Mouse (Mus musculus) forebrain, postnatal 0 days (tissue): ENCODE results near the gene Sgsm1. TPM values are rescaled to one million over a fixed set of nuclear protein-coding genes. Genes with fewer than 3 reads are reported as not detected.
A peak's percentile ranks its signal among the peaks of the same experiment; 100 is the strongest.

ENCODE experiments used
- ATAC-seq: fragments of 200-750 bp; cut with Nextera tagmentation; 2 replicates; pipeline ENCODE4 v1.8.0; 2017; ENCODE audit warnings: mild to moderate bottlenecking, moderate library complexity
- DNase-seq: peaks from one replicate; pipeline ENCODE4 v3.0.0-alpha.2; 2015
- H3K27ac ChIP-seq: fragments of 300-500 bp; sonication (generic); 2 replicates; pipeline ENCODE4 v1.5.1; 2014; ENCODE audit warnings: low read depth, mild to moderate bottlenecking, antibody characterized with exemption, low read length, moderate library complexity, mixed read lengths
- H3K27me3 ChIP-seq: fragments of 300-500 bp; sonication (generic); 2 replicates; pipeline ENCODE4 v1.6.1; 2014; ENCODE audit warnings: mild to moderate bottlenecking, low read length, mixed read lengths; ENCODE audit not compliant: insufficient read depth
- H3K36me3 ChIP-seq: fragments of 300-500 bp; sonication (generic); 2 replicates; pipeline ENCODE4 v1.6.1; 2014; ENCODE audit warnings: mild to moderate bottlenecking, moderate library complexity; ENCODE audit not compliant: insufficient read depth
- H3K4me1 ChIP-seq: fragments of 300-500 bp; sonication (generic); 2 replicates; pipeline ENCODE4 v1.6.1; 2014; ENCODE audit warnings: antibody characterized with exemption; ENCODE audit not compliant: insufficient read depth
- H3K4me2 ChIP-seq: fragments of 300-500 bp; sonication (generic); 2 replicates; pipeline ENCODE4 v1.6.1; 2014; ENCODE audit warnings: low read depth, mild to moderate bottlenecking, moderate library complexity
- H3K4me3 ChIP-seq: fragments of 300-500 bp; sonication (generic); 2 replicates; pipeline ENCODE4 v1.5.1; 2014; ENCODE audit warnings: low read depth, low read length, mixed read lengths
- H3K9ac ChIP-seq: fragments of 300-500 bp; sonication (generic); 2 replicates; pipeline ENCODE4 v1.6.1; 2014; ENCODE audit warnings: mild to moderate bottlenecking
- H3K9me3 ChIP-seq: fragments of 300-500 bp; sonication (generic); 2 replicates; pipeline ENCODE4 v1.6.1; 2016; ENCODE audit warnings: low read length
- CTCF ChIP-seq: sonication (generic); IDR thresholded peaks from 2 replicates; pipeline ENCODE4 v1.5.1; 2016; ENCODE audit warnings: antibody characterized with exemption, control low read depth, low read depth
- WGBS: fragments of 180-500 bp; shearing (Covaris S2); extraction: QIAGEN DNeasy Blood & Tissue Kit; methylation state at CpG from one replicate; pipeline ENCODE4 v1.1.7; 2014; 5-methylcytosine and 5-hydroxymethylcytosine counted together
- polyA plus RNA-seq: library from polyadenylated mRNA; unstranded; fragments of >200 nt; fragmentation: Nextera tagmentation; extraction: Ambion mirVana; gene quantifications from 2 replicates; pipeline ENCODE4 v1.2.1, GENCODE M21; 2015
- total RNA-seq: library from RNA; depleted of rRNA; stranded (reverse); fragments of >200 nt; gene quantifications from 2 replicates; pipeline ENCODE4 v1.2.3, GENCODE M21; 2014

Sgsm1 gene
- total and polyA plus RNA-seq, 2 experiments from 2014 or later, result 16.5 to 48.7 TPM

- H3K4me2 ChIP-seq, result no peak overlapping the region
- H3K9me3 ChIP-seq, result no peaks in the 10 kb centered on the region
- DNase-seq (no peak), ATAC-seq (no peak)
- WGBS, result 30% methylated on average over 9 of the region's 9 CpGs
- no peak overlapping the region for H3K4me3 ChIP-seq
- H3K4me1 ChIP-seq, result peaks cover 9% of the 10 kb centered on the region; the same call in 1 of the 2 replicates
- no peak for TF ChIP-seq CTCF
- no peaks in the 10 kb centered on the region for H3K36me3 ChIP-seq
- peaks cover 28% of the 10 kb centered on the region for H3K27me3 ChIP-seq
- no peak overlapping the region for H3K27ac ChIP-seq
- no peak overlapping the region for H3K9ac ChIP-seq
These were observed 25.7 kb upstream of the Sgsm1 start for GRCm38 (mm10) chr5:113336281-113336680.

GRCm38 (mm10) chr5:113335732-113336131 lies 25.1 kb upstream of the Sgsm1 start:
- Histone ChIP-seq H3K4me3 (no peak overlapping the region), H3K4me1 (peaks cover 9% of the 10 kb centered on the region; the same call in 1 of the 2 replicates), H3K9me3 (no peaks in the 10 kb centered on the region), H3K27ac (no peak overlapping the region), H3K36me3 (no peaks in the 10 kb centered on the region), H3K4me2 (peak overlapping the region; percentile 29), H3K27me3 (peaks cover 28% of the 10 kb centered on the region), H3K9ac (no peak overlapping the region)
- DNase-seq (no peak), ATAC-seq (no peak)
- no peak for TF ChIP-seq CTCF
- 1% methylated on average over 17 of the region's 17 CpGs for WGBS

- Histone ChIP-seq H3K27me3 (peaks cover 28% of the 10 kb centered on the region), H3K27ac (no peak overlapping the region), H3K4me1 (peaks cover 9% of the 10 kb centered on the region; the same call in 1 of the 2 replicates), H3K36me3 (no peaks in the 10 kb centered on the region), H3K9me3 (no peaks in the 10 kb centered on the region), H3K4me2 (peak overlapping the region; percentile 29; the same call in 1 of the 2 replicates), H3K4me3 (peak overlapping the region; percentile 2; the same call in 1 of the 2 replicates), H3K9ac (no peak overlapping the region)
- no peak for ATAC-seq
- no peak for TF ChIP-seq CTCF
- 6% methylated on average over 34 of the region's 34 CpGs for WGBS
- no peak for DNase-seq
These were observed 24.3 kb upstream of the Sgsm1 start for GRCm38 (mm10) chr5:113334621-113335530.

GRCm38 (mm10) chr5:113332899-113333298 lies 22.3 kb upstream of the Sgsm1 start:
- peaks cover 9% of the 10 kb centered on the region; the same call in 1 of the 2 replicates for H3K4me1 ChIP-seq
- WGBS, result 56% methylated on average over 4 of the region's 4 CpGs
- peaks cover 28% of the 10 kb centered on the region for H3K27me3 ChIP-seq
- ATAC-seq (no peak), DNase-seq (no peak)
- no peak overlapping the region for H3K27ac ChIP-seq
- no peak overlapping the region for H3K4me3 ChIP-seq
- TF ChIP-seq CTCF, result no peak
- H3K9ac ChIP-seq, result no peak overlapping the region
- no peaks in the 10 kb centered on the region for H3K36me3 ChIP-seq
- no peaks in the 10 kb centered on the region for H3K9me3 ChIP-seq
- no peak overlapping the region for H3K4me2 ChIP-seq

GRCm38 (mm10) chr5:113332239-113332638 lies 21.7 kb upstream of the Sgsm1 start:
- peak; percentile 56 for TF ChIP-seq CTCF
- ATAC-seq (no peak), DNase-seq (no peak)
- WGBS, result 39% methylated on average over 12 of the region's 12 CpGs
- Histone ChIP-seq H3K27ac (no peak overlapping the region), H3K9me3 (no peaks in the 10 kb centered on the region), H3K36me3 (no peaks in the 10 kb centered on the region), H3K4me2 (no peak overlapping the region), H3K9ac (no peak overlapping the region), H3K4me1 (peaks cover 9% of the 10 kb centered on the region; the same call in 1 of the 2 replicates), H3K4me3 (no peak overlapping the region), H3K27me3 (peaks cover 26% of the 10 kb centered on the region)

- Histone ChIP-seq H3K9ac (no peak overlapping the region), H3K9me3 (no peaks in the 10 kb centered on the region), H3K4me2 (no peak overlapping the region), H3K27ac (no peak overlapping the region), H3K36me3 (no peaks in the 10 kb centered on the region), H3K4me3 (no peak overlapping the region), H3K27me3 (peaks cover 16% of the 10 kb centered on the region; the same call in 1 of the 2 replicates), H3K4me1 (0 out of 2 replicates have a peak, but pooled peaks cover 3% of the 10 kb centered on the region)
- DNase-seq (no peak), ATAC-seq (no peak)
- TF ChIP-seq CTCF, result no peak
- WGBS, result 83% methylated on average over 3 of the region's 3 CpGs
These were observed 19.6 kb upstream of the Sgsm1 start for GRCm38 (mm10) chr5:113330202-113330601.

GRCm38 (mm10) chr5:113329463-113329862 lies 18.9 kb upstream of the Sgsm1 start:
- no peak overlapping the region for H3K27ac ChIP-seq
- H3K4me1 ChIP-seq, result no peaks in the 10 kb centered on the region
- no peak for TF ChIP-seq CTCF
- 91% methylated on average over 8 of the region's 8 CpGs for WGBS
- no peak overlapping the region for H3K9ac ChIP-seq
- H3K4me3 ChIP-seq, result no peak overlapping the region
- H3K36me3 ChIP-seq, result no peaks in the 10 kb centered on the region
- DNase-seq, result no peak
- H3K9me3 ChIP-seq, result no peaks in the 10 kb centered on the region
- H3K27me3 ChIP-seq, result peaks cover 9% of the 10 kb centered on the region; the same call in 1 of the 2 replicates
- ATAC-seq, result no peak
- no peak overlapping the region for H3K4me2 ChIP-seq
